Mouse (Mus musculus) layer of hippocampus, adult 11-12 months (tissue): ENCODE measurements around the gene Cdk14.

ENCODE experiments used
- DNase-seq: peaks from one replicate; pipeline ENCODE4 v3.0.0; 2022; ENCODE audit warnings: low spot score

Cdk14 gene

GRCm38 (mm10) chr5:5419992-5420455 is at the start of gene Cdk14:
Gene Cdk14 (minus strand): TSS chr5:5420312.
- DNase-seq, result peak; percentile 20

- no peak for DNase-seq
Measured at GRCm38 (mm10) chr5:5465256-5465655, 45.1 kb upstream of the Cdk14 start.

GRCm38 (mm10) chr5:5431746-5432438 is 11.8 kb upstream of the Cdk14 start:
- no peak for DNase-seq

- no peak for DNase-seq
Measured at GRCm38 (mm10) chr5:5423723-5424171, 3.6 kb upstream of the Cdk14 start.

GRCm38 (mm10) chr5:5423081-5423480 is 3.0 kb upstream of the Cdk14 start:
- no peak for DNase-seq

GRCm38 (mm10) chr5:5421439-5421838 is 1.3 kb upstream of the Cdk14 start:
- no peak for DNase-seq

GRCm38 (mm10) chr5:5419253-5419652 is 859 bp downstream of the Cdk14 start:
- DNase-seq, result no peak

GRCm38 (mm10) chr5:5414835-5415234 is 5.3 kb downstream of the Cdk14 start:
- DNase-seq, result no peak

GRCm38 (mm10) chr5:5411886-5412285 is 8.2 kb downstream of the Cdk14 start:
- DNase-seq, result no peak

GRCm38 (mm10) chr5:5401986-5402385 is 18.1 kb downstream of the Cdk14 start:
- peak; percentile 41 for DNase-seq

GRCm38 (mm10) chr5:5392786-5393185 is 27.3 kb downstream of the Cdk14 start:
- DNase-seq, result no peak

- no peak for DNase-seq
Measured at GRCm38 (mm10) chr5:5380731-5381718, 39.1 kb downstream of the Cdk14 start.

GRCm38 (mm10) chr5:5379870-5380730 is 40.0 kb downstream of the Cdk14 start:
- peak; percentile 43 for DNase-seq

GRCm38 (mm10) chr5:5379501-5379869 is 40.6 kb downstream of the Cdk14 start:
- peak; percentile 12 for DNase-seq

- no peak for DNase-seq
Measured at GRCm38 (mm10) chr5:5374393-5374792, 45.7 kb downstream of the Cdk14 start.

- DNase-seq, result no peak
Measured at GRCm38 (mm10) chr5:5373541-5373940, 46.6 kb downstream of the Cdk14 start.

GRCm38 (mm10) chr5:5372936-5373335 is 47.2 kb downstream of the Cdk14 start:
- DNase-seq, result no peak

- DNase-seq, result no peak
Measured at GRCm38 (mm10) chr5:5372354-5372753, 47.8 kb downstream of the Cdk14 start.

- DNase-seq, result no peak
Measured at GRCm38 (mm10) chr5:5370322-5371082, 49.6 kb downstream of the Cdk14 start.

GRCm38 (mm10) chr5:5368389-5369164 is 51.5 kb downstream of the Cdk14 start:
- DNase-seq, result no peak
